Mouse (Mus musculus) G1E-ER4 (cell line): ENCODE measurements around the gene Ppip5k1. TPM values are rescaled to one million over a fixed set of nuclear protein-coding genes. Genes with fewer than 3 reads are reported as not detected.
"Not testable (repeated sequence)": the region's sequence is repeated elsewhere in the genome, so short reads cannot be mapped to it uniquely, and the experiment has no call there.

Source experiments
- GATA1 ChIP-seq: IDR thresholded peaks from one replicate; pipeline ENCODE4 v1.8.0; 2012; ENCODE audit warnings: low read length, inconsistent platforms
- polyA plus RNA-seq: library from polyadenylated mRNA; stranded (reverse); fragments of >175 nt; gene quantifications from 2 replicates; pipeline ENCODE4 v1.2.3, GENCODE M21; 2012

The Ppip5k1 gene
- polyA plus RNA-seq: 3.4 and 3.7 TPM in 2 replicates

DNA sequence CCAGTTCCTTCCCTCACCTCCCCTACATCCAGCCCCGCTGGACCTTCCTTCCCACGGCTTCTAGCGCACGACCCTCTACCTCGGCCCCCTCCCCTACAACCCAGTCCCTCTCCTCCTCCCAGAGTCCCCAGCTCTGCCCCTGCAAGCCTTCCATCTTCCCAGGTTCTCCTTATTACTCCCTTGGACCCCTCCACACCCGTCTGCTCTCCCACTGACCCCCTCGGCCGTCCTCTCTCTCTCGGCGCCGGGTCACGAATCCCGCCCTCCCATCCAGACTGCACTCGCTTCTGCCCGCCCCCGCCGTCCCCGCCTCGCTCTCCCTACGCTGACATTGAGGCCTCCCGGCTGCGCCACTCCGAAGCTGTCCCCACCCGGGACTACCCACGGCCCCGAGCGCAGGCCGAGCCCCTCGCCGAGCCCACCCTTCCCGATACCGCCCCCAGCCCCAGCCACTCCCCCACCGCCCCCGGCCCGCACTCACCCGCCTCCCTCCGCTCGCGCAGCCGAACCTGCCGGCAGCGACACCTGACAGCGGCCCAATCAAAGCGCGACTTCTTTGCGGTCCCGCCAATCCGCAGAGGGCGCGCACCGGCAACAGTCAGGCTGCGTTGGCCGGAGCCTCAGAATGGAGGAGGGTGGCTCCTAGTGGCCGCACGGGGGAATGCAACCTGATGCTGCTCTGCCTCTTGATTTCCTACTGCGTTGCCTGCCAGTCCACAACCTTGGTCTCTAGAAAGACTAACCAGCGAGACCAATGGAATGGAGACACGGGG is at the start of gene Ppip5k1:
Ppip5k1 (minus strand) TSS at position 577 of the 773 bp plus-strand sequence.
- TF ChIP-seq GATA1: no peak

GRCm38 (mm10) chr2:121403296-121403695 is 48.1 kb upstream of the Ppip5k1 start:
- TF ChIP-seq GATA1: no peak

DNA sequence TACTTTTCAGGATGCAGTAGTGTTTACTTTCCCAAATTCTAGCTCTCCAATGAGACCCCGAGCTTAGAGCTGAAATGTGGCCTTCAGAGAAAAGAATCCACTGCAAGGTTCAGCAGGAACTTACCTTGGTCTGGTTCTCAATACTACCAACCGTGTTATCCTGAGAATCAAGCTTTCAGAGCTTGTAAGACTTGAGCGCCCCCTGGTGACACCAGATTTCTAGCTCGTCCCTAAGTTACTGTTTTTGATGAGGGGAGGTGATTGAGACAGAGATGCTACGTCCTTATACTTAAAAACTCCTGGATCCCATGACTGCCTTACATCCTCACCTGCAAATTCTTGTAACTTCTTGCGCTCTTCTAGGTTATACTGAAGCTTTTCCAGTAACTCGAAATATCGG is 41.4 kb upstream of the Ppip5k1 start:
- TF ChIP-seq GATA1: no peak

DNA sequence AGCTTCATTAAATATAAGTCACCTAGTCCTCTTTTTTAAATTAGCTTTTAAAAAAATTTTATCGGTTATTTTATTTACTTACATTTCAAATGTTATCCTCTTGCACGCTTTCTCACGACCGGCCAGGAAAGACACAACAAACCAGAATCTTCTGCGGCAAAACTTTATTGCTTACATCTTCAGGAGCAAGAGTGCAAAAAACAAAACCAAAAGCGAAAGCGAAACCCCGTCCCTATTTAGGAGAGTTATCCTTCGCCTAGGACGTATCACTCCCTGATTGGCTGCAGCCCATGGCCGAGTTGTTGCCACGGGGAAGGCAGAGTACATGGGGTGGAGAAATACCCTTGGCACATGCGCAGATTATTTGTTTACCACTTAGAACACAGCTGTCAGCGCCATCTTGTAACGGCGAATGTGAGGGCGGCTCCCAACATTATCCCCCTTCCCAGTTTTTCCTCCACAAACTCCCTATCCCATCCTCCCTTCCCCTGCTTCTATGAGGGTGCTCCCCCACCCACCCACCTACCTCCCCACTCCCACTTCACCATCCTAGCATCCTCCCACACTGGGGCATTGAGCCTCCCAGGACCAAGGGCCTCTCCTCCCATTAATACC is 31.9 kb upstream of the Ppip5k1 start, which contains the start of gene Strc:
Strc (minus strand) TSS at position 208 of the 615 bp plus-strand sequence.
- not testable (repeated sequence) for TF ChIP-seq GATA1

DNA sequence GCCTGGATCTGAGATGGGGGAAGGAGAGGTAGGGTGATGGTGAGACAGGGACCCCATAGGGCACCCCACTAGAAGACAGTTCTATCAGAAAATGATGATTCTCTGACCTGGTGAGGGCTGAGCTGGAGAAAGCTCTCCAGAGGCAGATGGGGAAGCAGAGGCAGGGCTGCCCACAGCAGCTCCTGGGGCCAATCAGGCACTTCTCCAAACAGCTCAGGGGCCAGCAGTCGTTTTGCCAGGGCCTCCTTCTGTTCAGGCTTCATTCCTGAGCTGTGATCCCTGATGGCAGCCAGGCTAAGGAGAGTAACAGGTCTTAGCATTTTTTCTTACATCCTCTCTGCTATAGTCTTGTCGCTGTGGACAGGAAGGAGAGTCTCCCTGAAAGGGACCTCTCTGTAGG is 19.6 kb upstream of the Ppip5k1 start:
- no peak for TF ChIP-seq GATA1

GRCm38 (mm10) chr2:121372266-121372665 is 17.1 kb upstream of the Ppip5k1 start:
- TF ChIP-seq GATA1: no peak

DNA sequence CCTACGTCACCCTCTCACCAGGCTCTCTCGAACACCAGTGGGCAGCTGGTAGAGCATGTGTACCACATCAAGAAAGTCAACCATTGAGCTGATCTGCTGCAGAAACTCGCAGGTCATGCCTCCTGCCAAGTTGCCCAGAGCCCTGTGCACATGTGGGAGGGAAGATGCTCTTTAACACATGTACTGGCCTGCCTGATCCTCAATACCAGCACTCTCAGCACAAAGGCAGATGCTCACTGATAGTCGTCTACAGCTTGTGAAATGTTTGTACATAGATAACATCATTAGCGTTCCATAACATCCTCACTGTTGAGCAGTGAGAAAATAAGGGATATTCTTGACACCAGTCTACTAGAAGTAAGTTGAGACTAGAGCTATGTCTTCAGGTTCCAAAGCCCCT is 15.7 kb upstream of the Ppip5k1 start:
- no peak for TF ChIP-seq GATA1

DNA sequence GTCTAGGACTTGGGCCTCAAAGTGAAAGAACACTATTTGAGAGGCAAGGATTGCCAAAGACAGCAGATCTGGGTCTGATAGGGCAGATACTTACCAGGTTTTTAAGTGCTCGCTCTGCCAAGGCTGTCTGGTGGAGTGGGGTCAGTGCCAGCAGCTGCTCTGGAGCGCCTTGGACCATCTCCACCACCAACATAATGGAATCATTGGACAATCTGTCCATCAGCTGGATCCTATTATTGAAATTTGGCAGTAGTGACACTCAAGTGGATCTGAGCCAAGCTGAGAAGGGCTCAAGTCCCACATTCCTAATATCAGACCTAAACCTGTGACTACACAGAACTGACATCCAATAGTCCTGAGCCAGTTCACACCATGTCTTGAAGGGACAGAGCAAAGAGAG is 13.6 kb upstream of the Ppip5k1 start:
- TF ChIP-seq GATA1: no peak

GRCm38 (mm10) chr2:121363656-121364055 is 8.5 kb upstream of the Ppip5k1 start:
- no peak for TF ChIP-seq GATA1

- no peak for TF ChIP-seq GATA1
Observed at GRCm38 (mm10) chr2:121359461-121359860, 4.3 kb upstream of the Ppip5k1 start.

GRCm38 (mm10) chr2:121358381-121358780 is 3.2 kb upstream of the Ppip5k1 start:
- no peak for TF ChIP-seq GATA1

DNA sequence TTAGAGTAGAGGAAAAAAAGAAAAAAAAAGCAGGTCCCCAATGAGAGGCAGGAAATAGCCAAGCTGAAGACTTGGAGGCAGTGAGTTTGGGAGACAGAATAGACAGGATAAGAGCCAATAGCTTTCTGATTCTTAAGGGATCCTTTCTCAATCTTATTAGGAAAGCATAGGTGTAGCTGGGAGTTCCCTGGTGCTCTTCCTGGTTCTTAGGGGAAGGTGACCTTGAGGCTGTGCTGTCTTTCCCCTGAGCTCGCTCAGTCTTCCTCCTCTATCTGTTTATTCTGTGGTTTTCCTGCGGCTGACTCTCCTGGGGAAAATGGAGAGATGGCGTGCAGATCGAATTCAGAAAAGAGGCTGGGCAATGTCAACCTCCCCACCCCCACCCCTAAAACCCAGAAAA is 2.8 kb upstream of the Ppip5k1 start:
- no peak for TF ChIP-seq GATA1

DNA sequence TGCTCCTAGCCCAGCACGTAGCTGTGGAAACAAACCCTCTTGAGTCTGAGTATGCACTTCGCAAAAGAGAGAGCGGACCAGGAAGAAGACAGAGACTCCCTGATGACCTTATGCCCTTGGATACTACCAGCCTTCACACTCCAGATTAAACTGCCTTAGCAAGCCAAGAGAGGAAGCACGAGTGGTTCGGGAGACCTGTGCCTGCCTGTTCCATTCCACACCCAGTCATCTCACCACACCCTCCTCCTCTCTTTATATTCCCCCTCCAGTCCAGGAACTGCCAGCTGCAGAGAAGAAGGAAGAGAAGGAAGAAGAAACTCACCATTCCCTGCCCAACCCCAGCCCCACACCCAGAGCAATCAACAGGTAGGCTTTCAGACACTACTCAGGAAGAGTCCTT is 2.3 kb upstream of the Ppip5k1 start, which contains the start of gene Ckmt1:
Ckmt1 (plus strand) TSS at position 221 of the 400 bp plus-strand sequence.
- TF ChIP-seq GATA1: no peak

DNA sequence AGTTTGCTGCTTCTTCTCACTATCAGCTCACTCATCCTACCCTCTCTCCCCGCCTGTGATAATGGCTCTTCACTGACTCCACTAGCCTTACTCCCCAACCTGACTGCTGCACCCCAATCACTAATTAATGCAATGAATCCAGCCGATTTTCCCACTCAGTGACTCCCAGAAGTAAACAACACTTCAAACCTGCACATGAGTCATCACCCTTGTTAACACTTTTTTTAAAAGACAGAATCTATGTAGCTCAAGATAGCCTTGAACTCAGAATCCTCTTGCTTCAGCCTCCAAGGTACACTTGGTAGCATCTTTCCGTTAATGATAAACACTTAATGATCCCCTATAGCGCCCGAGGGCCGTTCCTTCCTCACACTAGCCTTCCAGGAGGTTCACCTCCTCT is 818 bp downstream of the Ppip5k1 start:
- TF ChIP-seq GATA1: no peak

- TF ChIP-seq GATA1: no peak
Observed at GRCm38 (mm10) chr2:121353156-121353555, 2.0 kb downstream of the Ppip5k1 start.

DNA sequence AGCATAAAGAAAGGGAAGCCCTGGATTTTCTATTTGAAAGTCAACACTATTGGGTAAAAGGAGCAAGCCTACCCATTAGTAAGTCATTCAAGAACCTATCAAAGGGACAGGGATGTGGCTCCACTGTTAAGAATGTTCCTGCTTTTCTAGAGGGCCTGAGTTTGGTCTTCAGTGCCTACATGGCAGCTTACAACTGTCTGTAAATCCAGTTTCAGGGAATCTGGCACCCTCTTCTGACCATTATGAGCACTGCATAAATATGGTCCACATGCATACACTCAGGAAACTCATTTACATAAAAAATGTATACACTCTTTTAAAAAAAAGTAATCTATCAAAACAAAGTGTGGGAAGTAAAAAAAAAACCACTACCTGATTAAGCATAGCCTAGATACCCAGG is 16.1 kb downstream of the Ppip5k1 start:
- TF ChIP-seq GATA1: no peak

DNA sequence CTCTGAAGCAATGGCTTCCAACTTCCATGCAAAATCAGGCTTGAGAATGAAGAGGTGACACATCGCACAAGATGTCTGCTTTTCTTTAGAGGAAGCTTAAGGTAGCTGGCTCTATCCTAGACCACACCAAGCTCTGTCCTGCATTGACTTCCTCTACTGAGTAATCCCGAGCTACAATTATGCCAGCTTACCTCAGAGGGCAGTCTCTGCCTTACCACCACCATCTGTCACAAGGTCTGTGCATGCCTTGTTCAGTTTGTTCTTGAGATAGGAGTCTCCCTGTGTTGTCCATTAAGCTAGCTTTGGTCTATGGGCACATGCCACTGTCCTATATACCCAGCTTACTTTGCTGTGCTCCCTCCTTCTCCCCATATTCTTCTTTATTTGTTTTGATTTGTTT is 25.7 kb downstream of the Ppip5k1 start:
- TF ChIP-seq GATA1: no peak
